Mouse (Mus musculus): ENCODE data around the gene Mitf.

Mitf gene

DNA sequence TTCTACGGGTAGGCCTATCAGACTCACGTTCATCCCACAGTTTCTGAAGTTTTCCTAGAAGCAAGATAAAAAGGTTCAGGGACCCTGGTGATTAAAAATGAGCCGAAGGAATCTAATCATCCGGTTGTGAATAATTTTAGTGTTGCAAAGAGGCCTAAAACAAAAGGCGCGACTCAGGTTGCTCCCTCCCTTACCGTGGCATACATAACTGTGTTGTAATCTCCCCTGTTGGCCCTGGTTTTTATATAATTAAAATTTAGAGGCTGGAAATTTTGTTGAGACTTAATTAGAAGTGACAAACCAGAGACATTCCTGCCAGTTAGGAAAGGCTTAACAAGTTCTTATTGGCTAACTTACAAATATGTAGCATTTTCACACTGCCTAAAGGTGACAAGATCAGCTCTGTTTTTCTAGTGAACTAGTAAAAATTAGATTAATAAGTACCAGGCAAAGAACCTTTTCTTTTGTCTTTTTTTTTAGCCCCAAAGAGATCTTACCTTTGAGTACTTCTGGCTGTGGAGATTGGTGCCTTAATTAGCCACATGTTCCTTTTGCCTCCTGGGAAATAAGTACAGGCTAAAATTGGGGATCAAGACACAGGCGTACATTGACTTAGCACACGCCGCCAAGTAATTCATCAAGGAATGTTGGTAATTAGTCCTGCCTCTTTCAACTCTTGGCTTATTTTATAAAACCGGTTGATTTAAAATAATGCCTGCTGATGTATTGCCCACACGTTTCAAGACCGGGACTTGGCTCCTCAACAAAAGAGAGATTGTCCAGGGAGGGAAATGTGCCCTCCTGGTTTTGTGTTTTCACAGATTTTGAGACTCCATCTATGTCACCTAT, 143.4 kb downstream of the Mitf start:
- in situ Hi-C loops (cut with MboI, MseI), result no loop called here

DNA sequence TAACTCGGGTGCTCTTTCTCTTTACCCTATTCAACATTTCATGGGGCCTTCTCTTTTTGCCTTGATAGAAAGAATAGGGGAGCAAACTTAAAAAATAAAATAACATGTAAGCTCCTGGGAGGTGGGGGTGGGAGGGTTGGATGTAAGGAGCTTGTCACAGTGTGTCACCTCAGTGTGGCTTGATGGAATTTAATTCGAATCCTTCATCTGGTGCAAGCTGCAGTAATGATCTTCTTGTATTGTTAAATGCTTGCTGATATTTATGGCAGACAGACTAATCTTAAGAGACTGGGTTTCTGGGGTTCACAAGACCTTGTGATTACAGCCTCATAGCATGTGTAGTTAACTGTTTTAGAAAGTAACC, 144.0 kb downstream of the Mitf start:
- in situ Hi-C loops (cut with MboI, MseI), result no loop called here

DNA sequence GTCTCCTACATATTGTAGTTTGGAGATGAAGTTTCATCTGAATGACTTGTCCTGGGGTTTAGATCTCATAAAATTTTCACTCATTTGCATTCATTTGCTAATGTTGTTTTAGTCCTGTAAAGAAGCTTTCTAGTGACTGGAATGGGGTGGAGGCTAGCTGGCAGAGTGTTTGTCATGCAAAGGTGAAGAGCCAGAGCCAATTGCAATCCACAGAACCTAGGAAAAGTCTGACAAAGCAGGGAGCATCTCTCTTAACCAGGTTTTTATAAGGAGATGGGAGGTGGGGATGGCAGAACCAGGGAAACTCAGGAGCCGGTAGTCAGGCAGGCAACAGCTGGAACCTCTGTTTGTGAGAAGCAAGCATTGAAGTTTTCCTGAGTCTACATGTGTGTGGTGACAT, 144.9 kb downstream of the Mitf start:
- in situ Hi-C loops (cut with MboI, MseI), result no loop called here

- in situ Hi-C loops (cut with MboI, MseI), result no loop called here
Observed at GRCm38 (mm10) chr6:97952845-97953244, 146.0 kb downstream of the Mitf start.

- in situ Hi-C loops (cut with MboI, MseI), result no loop called here
Observed at GRCm38 (mm10) chr6:97956121-97956520, 149.3 kb downstream of the Mitf start.

- in situ Hi-C loops (cut with MboI, MseI), result no loop called here
Observed at GRCm38 (mm10) chr6:97956636-97957035, 149.8 kb downstream of the Mitf start.

DNA sequence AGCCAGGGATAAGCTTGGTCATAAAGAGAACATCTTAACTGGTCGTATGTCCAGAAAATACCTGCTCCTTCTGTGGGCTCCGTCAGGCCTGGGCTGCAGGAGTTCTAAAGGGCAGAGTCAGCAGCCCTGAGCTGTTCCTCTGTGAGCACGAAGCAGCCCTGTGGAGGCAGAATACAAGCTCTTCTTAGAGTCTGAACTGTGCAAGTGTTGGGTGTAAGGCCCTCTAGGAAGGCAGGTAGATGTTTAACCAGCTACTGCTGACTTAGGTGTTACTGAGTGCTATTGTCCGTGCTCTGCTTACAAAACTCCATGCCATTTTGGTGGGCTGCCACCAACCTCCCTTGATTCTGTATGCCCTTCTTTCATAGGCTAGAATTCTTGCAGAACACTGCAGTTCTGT, 151.4 kb downstream of the Mitf start:
- in situ Hi-C loops (cut with MboI, MseI), result no loop called here

DNA sequence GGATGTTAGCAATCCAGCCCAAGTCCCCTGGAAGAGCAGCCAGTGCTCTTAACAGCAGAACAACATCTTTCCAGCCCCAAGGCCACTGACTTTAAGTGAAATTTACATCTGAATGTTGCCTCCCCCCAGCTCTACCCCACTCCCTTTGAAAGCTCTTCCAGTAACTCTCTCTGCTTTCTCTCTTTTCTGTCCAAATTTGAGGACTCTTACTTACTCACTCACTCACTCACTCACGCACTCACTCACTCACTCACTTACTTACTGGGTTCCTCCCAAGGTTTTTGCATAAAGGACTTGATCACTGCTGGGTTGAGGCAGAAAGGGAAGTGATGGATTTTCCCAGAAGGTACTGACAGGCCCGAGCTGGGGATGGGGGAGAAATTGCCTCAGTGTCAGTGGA, 154.9 kb downstream of the Mitf start:
- in situ Hi-C loops (cut with MboI, MseI), result no loop called here

DNA sequence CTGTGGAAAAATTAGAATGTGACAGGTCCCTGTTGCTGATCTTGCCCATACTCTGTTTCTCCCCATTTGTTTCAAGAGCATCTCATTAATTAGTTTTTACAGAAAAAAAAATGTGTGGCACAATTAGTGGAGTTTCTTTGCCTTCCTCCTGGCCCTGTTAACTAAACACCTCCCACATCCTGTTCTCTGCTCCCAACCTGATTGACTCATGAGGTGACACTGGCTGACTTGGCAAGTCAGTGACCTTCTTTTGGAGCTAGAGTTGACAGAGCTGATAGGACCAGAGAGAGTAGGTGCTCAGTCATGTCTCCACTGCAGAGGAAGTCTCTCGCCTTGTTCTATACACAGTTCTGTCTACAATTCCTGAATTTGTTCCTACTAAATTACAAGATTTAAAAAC, 155.5 kb downstream of the Mitf start:
- in situ Hi-C loops (cut with MboI, MseI), result no loop called here

GRCm38 (mm10) chr6:97964750-97965149, 157.9 kb downstream of the Mitf start:
- in situ Hi-C loops (cut with MboI, MseI), result no loop called here

DNA sequence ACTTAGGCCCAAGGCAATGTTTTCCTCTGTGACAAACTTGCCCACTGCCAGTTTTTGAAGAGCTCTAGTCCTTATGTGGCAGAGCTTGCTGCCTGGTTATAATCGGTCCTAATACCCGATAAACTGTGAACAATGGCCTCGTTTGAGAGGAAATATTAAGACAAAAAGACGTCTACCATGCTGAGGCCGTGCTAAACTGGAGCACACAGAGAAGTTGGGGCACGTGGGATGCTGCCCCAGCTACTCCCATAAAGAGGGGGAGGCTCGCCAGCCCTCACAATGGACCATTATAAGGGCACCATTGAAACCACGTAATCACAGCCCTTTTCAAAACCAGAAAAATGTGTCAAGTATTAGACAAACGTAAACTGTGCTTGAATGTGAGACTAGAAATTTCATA, 174.8 kb downstream of the Mitf start:
- in situ Hi-C loops (cut with MboI, MseI), result no loop called here

DNA sequence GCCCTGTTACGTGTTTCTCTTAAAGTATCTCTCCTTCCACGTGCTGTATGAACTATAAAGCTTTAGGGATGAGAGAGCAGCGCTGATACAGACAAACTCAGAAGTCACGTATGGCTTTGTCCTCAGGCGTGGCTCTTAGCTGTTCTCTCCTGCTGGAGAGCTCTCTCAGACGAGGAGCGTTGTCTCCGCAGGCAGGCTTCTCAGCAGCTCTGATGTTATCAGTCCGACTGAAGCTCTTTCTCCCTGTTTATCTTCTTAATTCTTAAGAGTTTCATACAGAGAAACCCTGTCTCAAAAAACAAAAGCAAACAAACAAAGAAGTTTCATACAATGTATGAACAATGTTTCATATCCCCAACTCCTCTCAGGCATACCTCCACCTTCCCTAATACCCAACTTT, 178.8 kb downstream of the Mitf start:
- in situ Hi-C loops (cut with MboI, MseI), result no loop called here

DNA sequence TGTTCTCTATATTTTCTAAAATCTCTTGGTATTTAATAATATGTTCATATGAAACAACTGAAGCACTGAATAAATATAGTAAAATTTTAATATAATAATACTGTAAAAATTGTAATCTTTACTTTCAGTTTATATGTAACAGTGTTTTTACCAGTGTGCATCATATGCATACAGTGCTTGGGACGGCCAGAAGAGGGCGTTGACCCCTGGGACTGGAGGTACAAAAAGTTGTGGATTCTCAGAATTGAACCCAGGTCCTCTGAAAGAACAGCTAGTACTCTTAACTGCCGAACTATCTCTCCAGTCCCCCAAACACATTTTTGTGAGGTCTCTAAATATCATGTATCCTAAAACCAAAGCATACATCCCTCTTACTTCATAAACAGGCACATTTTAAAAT, 179.6 kb downstream of the Mitf start:
- in situ Hi-C loops (cut with MboI, MseI), result no loop called here

- in situ Hi-C loops (cut with MboI, MseI), result no loop called here
Observed at GRCm38 (mm10) chr6:97993507-97993906, 186.7 kb downstream of the Mitf start.

GRCm38 (mm10) chr6:97995606-97996307, 188.9 kb downstream of the Mitf start:
- in situ Hi-C loops (cut with MboI, MseI), result no loop called here

DNA sequence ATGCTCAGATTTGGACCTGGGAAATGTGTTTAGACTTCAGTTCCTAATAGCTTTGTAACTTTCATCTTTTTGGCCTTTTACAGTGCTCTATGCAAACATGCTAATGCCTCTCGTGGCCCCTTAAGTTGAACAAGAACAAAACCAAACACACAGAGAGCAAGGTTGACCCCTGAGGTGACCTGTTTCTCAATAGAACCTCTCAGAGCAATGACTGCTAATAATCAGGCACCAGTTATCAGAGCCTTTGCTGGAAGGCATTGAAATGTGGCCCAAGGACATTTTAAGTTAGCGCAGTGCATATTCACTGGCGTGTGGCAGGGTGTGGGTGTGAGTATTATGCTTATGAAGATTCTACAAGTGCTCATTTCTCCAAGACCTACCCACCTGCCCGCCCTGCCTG, 194.7 kb downstream of the Mitf start:
- in situ Hi-C loops (cut with MboI, MseI), result loop anchor here (5.0 kb wide), 1 partner anchor 244 kb away; no protein-coding TSS in a partner anchor

GRCm38 (mm10) chr6:98003114-98003513, 196.3 kb downstream of the Mitf start:
- in situ Hi-C loops (cut with MboI, MseI), result loop anchor here (5.0 kb wide), 1 partner anchor 246 kb away; no protein-coding TSS in a partner anchor

- in situ Hi-C loops (cut with MboI, MseI), result no loop called here
Observed at GRCm38 (mm10) chr6:98005566-98005965, 198.7 kb downstream of the Mitf start.

- in situ Hi-C loops (cut with MboI, MseI), result no loop called here
Observed at GRCm38 (mm10) chr6:98015066-98015465, 208.2 kb downstream of the Mitf start.

- in situ Hi-C loops (cut with MboI, MseI), result no loop called here
Observed at GRCm38 (mm10) chr6:98015819-98016218, 209.0 kb downstream of the Mitf start.

- in situ Hi-C loops (cut with MboI, MseI), result no loop called here
Observed at GRCm38 (mm10) chr6:98023876-98024275, 217.0 kb downstream of the Mitf start.

GRCm38 (mm10) chr6:98038513-98038912, 231.7 kb downstream of the Mitf start:
- in situ Hi-C loops (cut with MboI, MseI), result no loop called here

- in situ Hi-C loops (cut with MboI, MseI), result no loop called here
Observed at GRCm38 (mm10) chr6:98041795-98042194, 234.9 kb downstream of the Mitf start.

Data from T-helper 1 cell (primary cell).